Mouse (Mus musculus) embryo, embryonic 11.5 days (tissue): Measurements from ENCODE around the gene Zfyve19.

ENCODE experiments used
- DNase-seq: peaks from one replicate; pipeline ENCODE4 v3.0.0-alpha.2; 2012; ENCODE audit warnings: low read depth, low spot score

Gene Zfyve19

DNA sequence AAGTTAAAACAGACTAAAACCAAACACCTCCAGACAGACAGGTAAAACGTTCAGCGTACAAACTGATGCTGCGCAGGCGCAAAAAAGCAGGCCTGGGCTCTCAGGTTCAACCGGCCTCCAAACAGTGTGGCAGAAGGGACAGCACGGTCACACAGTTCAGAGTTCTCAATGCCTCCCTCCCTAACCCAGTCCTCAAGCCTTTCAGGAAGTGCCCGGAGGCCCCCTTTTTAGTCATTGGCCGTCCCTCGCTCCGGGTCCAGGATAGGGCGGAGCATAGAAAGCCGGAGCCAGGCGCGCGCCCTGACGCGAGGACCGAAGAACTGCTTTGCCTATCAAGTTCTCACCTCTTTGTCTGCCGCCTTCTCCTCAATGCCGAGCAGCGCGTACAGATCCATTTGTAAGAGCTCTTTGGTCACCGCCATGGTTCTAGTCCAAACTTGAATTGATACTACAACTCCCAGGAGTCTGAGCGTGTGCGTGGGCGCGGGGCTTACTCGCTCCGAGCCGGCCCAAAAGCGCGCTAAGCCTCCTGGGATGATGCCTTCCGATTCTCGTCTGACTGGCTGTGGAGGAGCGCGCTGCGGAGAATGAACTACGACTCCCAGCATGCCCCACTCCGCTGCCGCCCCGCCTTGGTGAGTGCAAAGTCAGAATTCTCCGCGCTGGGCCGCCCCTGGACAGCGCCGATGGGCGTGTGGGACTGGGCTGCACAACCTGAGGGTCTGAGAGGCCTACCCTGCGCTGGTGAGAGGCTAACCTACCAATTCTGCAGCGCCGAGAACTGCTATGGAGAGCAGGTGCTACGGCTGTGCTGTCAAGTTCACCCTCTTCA, at the start of gene Zfyve19, which contains the start of gene Dnajc17:
Zfyve19 (plus strand) TSS at position 274 of the 832 bp plus-strand sequence.
Dnajc17 (minus strand) TSS at position 452 of the 832 bp plus-strand sequence.
- DNase-seq: peak; percentile 91

DNA sequence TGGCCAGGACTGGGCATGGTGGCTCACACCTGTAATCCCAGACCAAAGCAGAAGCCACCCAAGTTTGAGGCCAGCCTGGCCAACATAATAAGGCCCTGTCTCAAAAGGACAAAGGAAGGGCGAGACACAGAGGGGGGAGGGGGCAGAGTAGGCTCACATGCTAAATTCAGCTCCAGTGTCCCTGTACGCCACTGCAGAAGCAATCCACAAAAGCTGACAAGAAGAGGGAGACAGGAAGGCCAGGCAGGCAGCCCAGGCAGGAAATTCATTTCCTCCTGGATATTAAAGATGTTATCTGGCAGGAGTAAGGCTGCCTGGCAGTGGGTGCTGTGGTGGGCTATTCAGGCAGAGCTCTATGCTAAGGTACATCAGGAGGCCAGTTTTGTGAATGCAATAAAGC, 47.2 kb upstream of the Zfyve19 start:
- DNase-seq: no peak

DNA sequence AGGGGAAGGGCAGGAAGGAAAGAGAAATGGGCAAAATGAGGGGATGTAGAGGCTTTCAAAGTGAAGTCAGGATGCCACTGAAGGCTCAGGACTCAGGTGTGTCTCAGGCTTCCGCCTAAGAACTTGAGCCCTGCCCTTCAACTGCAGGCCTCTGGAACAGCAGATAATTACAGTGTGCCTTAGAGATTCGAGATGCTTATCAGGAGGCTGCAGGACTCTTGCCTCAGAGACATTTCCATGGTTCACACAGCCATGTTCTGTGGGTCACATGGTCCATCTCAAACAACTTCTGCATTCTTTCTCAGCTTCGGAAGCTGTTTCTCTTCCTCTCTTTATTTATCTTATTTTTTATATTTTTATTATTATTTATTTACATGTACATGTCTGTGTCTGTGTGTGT, 45.3 kb upstream of the Zfyve19 start:
- DNase-seq: no peak

DNA sequence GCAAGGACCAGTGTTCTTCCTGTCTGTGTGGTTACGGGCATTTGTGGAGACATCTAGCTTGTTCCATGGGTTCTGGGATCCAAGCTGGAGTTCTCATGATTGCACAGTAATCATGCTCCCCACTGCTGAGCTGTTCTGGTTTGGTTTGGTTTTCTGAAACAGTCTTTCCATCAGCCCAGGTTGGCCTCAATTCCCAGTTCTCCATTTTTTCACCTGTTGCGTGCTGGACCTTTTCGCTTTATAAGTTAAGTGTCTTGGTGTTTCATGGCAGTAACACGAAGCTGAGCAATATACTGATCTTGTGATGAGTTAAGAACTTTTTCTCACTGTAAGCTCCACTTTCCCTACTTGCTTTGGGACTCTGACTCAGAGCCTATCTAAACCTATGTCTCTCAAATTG, 44.4 kb upstream of the Zfyve19 start:
- no peak for DNase-seq

DNA sequence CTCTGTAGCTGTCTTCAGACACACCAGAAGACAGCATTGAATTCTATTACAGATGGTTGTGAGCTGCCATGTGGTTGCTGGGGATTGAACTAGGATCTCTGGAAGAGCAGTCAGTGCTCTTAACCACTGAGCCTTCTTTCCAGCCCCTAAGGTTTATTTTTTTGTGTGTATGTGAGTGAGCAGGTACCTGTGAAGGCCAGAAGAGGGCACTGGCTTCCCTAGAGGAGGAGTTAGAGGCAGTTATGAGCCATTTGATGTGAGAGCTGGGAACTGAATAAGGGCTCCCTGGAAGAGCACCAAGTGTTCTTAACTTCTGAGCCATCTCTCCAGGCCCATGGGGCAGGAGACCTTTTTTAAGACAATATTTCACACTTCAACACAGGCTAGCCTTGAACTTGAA, 43.0 kb upstream of the Zfyve19 start:
- no peak for DNase-seq

DNA sequence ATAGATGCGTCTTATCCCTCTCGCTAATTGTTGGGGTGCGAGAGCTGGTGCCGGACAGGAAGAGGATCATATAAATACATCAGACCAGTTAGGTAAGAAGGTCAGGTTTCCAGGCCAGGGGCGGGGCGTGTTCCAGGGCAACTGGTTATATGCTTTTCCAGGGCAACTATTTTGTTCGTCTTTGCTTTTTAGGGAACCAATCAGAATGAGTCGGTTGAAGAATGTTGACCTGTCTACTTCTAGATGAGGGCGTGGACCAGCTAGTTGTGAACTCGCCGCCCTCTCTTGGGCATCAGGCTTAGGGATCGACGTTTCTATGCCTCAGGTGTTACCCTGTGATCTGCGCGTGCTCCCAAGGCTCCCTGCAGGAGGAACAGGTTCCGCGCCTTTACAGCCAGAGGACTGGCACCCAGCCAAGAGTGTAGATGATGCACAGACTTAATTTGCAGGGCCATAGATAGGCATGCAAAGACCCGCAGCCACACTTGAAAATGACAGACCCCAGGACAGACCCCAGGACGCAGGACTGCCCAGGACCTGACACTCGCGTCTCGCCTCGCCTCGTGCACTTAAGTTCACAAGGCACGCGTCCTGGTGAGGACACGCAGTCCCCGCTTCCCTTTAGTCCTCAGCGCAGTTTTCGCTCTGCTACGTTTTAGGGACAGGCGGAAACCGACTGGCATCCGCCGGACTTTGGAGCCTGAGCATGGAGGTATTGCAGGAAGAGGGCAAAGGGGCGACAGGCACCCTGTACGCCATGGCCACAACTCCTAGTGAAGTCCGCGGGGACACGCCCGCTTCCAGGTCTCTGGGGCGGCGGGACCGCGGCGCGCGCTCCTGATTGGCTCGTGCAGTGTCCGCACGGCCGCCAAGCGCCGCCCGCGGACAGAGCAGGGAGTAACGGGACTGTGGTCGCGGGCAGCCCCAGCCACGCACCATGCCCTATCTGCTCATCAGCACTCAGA, 41.2 kb upstream of the Zfyve19 start, which contains the start of gene Gchfr:
Gchfr (plus strand) TSS at position 873 of the 965 bp plus-strand sequence.
- DNase-seq: no peak

DNA sequence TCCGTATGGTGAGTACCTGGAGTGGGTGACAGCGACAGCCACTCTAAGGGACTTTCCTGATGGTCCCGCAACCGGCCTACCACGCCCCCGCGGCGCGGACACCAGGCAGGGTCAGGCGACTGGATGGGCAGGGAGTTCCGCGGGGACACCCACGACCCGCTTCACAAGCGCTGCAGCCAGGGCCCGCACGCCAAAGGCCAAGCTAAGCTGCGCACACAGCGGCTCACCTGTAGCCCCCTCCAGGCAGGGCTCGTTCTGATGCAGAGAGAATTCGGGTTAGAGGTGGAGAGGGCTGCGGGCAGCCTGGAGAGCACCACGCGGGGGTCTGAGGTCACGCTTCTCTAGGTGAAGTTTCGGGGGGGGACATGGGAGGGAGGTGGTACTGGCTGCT, 40.6 kb upstream of the Zfyve19 start:
- no peak for DNase-seq

DNA sequence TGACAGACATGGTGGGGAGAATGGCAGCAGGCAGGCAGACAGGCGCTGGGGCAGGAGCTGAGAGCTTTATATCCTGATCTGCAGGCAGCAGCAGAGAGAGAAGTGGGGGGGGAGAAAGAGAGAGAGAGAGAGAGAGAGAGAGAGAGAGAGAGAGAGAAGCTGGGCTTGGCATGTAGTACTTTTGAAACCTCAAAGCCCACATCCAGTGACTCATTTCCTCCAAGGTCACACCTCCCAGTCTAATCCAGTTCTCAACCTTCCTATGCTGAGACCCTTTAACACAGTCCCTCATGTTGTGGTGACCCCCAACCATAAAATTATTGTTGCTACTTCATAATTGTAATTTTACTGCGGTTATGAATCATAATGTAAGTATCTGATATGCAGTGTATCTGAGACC, 38.1 kb upstream of the Zfyve19 start:
- no peak for DNase-seq

DNA sequence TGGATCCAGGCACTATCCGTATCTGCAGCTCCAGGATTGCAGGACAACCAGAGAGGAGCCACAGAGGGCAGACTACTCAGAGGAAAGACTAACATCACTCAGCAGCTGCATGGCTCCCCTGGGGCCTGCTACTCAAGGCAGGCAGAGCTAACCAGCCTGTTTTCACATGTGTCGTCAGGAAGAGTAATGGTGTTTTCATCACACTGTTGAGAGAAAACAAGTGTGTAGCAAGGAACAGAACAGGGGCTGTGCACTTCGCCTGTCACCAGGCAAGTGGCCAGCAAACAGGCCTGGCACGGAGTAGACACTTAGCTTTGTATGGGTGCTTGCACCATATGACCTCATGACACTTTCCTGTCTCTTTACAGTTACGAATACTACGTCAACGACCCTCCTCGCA, 36.8 kb upstream of the Zfyve19 start:
- DNase-seq: no peak

DNA sequence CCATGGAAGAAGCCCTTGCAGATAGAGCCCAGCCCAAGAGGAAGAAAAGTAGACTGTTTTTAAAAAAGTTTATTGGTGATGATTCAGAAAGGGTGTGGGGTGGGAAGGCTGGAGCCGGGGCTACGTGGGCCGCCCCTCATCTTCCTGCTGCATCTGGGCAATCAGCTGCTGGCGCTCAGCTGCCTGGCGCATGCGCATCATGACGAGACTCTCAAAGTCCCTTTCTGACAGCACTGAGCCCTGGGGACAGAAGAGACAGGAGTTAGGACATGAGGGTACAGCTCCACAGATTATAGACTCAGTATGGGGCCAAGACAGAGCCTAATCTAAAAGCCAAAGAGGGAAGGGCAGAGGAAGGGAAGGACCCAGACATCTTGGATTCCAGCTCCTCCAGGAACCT, 36.0 kb upstream of the Zfyve19 start:
- no peak for DNase-seq

DNA sequence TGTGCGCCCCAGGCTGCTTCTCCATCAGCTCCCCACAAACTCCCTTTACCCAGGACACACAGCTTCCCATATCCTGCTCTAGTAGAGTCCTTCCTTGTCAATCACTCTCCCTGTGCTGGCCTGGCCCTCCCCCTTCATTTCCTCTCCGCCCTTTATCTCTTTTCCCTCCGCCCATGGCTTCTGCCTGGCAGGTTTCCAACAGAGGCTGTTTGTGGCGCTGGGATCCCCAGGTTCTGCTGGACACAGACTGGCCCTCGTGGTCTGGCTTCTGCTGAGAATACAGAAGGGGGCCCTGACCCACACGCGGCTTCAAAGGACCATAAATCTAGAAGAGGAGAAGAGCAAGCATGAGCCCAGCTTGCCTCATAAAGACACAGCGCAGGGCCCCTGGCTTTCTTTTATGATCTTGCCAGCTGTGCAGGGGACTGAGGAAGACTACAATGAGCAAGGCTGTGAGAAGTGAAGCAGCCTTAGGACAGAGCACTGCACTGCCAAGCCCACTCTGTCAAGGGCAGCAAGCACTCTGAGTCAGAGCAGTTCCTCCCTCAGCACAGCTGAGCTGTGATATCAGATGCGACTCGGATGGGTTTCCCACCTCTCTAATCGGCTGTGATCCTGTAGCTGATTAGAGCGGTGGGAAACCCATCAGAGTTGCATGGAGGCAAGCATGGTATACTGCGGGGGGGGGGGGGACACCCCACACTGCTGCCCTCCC, 35.4 kb upstream of the Zfyve19 start:
- DNase-seq: no peak

DNA sequence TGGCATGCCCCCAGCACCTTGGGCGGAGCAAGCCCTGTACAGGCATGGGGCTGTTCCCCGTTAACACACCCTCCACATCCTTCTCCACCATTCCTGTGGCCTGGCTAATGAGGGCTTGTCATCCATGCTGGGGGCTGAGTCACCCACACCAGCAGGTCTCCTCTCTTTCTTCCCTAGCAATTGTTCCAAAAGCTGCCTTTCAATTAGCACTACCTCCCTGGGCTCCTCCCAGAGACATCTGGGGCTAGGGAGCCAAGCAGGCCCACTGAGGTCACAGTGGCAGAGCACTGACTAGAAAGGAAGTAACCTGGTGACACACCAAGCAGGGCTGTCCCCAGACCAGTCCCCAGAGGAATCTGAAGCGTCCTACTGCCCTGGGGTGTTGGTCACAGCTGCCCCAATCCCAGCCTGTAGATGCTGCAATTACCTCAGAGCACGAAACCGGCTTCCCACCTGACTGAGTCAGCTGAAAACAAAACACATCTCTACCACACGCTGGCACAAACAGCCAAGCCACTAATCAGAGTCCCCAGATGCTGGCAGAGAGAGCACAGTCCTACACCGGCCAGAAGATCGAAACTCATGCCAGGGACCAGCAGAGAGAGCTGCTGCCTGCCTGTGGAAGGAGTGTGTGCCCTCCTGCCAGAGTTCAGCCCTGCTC, 34.3 kb upstream of the Zfyve19 start, which contains the start of gene Gm14137:
Gm14137 (plus strand) TSS at position 519 of the 661 bp plus-strand sequence.
- no peak for DNase-seq

DNA sequence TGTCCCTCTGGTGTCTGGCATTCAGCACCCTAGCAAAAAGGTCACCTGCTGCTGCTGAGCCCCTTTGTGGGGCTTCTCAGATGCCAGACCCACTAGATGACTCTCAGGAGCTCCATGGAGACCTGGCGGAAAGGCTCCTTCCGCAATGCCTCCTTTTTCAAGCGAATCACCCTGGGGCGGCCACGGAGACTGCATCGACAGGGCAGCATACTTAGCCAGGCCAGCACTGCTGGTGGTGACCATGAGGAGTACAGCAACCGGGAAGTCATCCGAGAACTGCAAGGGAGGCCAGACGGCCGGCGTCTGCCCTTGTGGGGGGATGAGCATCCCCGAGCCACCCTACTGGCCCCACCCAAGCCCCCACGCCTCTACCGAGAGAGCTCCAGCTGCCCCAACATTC, 33.6 kb upstream of the Zfyve19 start:
- DNase-seq: no peak

DNA sequence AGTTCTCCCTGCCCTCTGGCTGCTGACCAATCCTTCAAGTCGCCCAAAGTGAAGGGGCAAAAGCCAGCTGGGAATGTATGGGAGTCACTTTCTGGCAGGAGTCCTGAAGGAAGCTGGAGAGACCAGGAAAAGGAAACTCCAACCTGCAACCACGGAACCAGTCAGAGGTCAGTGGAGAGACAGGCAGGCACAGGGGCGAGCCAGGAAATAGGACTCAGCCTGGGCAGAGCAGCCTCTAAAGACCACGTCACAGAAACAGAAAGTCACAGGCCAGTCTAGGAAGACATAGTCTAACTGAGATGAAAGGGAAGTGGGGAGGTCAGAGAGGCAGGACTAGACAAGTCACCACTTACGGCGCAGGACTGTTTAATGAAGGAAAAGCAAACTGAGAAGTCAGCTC, 32.8 kb upstream of the Zfyve19 start:
- no peak for DNase-seq

DNA sequence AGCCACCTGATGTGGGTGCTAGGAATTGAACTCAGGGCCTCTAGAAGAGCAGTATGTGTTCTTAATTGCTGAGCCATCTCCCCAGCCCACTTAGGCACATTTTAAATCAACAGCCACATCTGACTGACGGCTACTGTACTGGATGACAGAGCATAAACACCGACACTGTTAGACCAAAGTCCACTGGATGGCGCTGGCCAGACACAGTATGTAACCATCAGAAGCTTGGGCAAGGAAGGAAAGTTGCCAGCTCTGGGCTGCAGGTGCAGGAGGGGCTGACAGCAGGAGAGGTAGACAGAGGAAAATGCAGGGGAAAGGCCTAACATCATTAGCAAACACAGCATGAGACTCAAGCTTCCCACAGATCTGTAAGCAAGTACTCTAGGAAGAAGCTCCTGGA, 31.7 kb upstream of the Zfyve19 start:
- no peak for DNase-seq

DNA sequence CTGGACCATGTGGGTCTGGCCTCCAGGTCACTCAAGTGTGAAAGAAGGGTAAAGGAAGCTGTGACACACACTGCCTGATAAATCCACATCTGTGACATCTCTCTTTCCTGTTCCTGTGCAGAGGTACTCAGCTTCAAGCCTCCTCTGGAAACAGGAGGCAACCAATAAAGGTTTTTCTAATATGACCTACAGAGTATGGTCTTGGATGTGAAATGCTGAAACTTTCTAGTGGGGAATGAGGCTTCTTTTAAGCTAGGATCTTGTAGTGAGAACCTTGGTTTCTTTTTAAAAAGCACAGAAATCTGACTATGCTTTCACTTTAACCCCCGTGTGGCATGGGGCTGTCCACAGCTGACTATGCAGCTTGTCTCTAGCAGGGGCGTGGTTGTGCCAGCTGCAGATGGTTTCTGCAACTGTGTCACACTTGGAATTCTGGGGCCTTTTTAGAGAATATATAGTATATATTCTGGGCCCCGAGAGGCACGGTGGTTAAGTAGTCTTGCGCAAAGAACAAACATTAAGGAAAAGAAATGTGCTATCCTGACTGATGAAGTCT, 31.0 kb upstream of the Zfyve19 start:
- DNase-seq: no peak

DNA sequence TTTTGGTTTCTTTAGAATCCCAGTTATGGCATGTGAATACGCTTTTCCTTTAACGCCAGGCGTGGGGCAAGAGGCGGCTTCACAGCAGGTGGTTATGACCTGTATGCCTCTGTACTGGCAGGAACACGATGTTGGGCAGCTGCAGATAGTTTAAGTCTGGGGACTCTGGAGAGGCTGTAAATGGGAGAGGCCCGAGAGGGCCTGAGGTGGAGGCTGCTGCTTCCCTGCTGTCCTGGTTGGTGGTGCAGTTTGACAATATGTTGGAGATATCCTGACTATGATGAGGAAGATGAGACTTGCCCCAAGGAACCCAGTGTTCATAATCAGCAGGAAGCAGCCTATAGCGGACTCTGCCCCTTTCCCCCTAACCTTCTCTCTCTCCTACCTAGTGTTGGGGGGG, 25.5 kb upstream of the Zfyve19 start:
- no peak for DNase-seq

DNA sequence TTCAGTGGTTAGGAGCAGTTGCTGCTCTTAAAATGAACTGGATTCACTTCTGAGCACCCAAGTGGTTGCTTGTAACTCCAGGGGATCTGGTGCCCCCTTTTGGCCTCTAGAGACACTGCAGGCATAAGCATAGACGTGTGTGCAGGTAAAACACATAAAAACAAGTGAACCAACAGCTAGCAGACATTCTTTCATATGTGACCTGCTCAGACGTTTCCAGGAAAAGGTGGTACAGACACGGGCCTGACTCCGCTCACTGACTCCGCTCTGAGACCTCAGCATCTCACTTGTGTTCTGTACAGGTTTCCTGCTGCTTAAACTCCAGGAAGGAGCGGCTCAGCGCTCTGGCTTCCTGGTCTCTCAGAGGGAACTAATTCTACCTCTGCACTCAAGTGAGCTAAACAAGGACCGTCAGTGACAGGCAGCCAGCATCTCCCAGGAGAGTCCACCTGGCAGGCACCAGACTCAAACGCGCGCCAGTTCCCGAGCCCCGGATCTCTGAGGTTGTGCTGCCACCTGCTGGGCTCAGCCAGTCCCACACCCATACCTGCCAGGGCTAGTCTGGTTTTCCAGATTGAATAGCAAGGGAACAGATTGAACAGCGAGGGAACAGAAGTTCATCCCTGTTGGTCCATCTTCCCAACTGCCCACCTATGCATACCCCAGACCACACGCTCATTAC, 19.2 kb upstream of the Zfyve19 start:
- DNase-seq: peak; percentile 54

DNA sequence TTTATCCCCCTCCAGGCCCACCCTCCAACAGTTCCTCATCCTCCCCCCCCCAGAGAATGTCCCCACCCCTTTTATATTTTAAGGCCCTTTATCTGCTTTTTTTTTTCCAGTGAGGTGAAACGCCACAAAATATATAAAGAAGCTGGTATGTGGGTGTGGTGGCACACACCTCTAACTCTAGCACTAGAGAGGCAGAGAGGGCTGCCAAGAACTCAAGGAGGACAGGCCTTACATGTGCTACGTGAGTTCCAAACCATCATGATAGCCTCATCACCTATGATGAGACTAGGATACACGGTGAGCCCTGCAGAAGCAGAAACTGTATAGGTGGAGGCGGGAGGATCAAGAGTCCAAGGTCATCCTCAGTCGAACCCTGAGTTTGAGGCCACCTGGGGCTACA, 17.4 kb upstream of the Zfyve19 start:
- no peak for DNase-seq

DNA sequence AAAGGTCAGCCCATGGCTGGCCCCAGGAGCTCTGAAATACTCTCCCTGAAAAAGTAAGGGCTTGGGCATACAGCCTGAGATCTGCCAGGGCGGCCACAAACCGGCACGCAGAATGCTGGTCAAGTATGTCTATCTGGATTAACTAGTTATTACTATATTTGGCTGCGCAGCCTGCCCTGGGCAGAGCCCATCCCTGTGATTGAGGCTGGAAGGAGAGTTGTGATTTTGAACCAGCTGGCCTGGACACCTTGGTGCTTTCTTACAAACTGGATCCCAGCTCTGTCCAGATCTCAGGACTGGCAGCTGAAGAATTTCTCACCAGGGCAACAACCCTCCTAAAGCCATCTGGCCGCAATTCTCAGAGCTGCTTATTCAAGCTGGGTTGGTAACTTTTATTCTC, 14.3 kb upstream of the Zfyve19 start:
- no peak for DNase-seq
